Mouse (Mus musculus) stomach, embryonic 14.5 days (tissue): ENCODE data around the gene Ep300. TPM values are rescaled to one million over a fixed set of nuclear protein-coding genes. Genes with fewer than 3 reads are reported as not detected.
"Not testable (repeated sequence)": the region's sequence is repeated elsewhere in the genome, so short reads cannot be mapped to it uniquely, and the experiment has no call there.

Experiments
- ATAC-seq: fragments of 200-750 bp; cut with Nextera tagmentation; 2 replicates; pipeline ENCODE4 v1.8.0; 2017; ENCODE audit warnings: low read depth, moderate TSS enrichment; ENCODE audit not compliant: insufficient number of reproducible peaks, insufficient read depth, low FRiP score
- H3K27ac ChIP-seq: fragments of 300-500 bp; sonication (generic); 2 replicates; pipeline ENCODE4 v1.5.1; 2014; ENCODE audit warnings: mild to moderate bottlenecking, low read length, moderate library complexity, mixed read lengths
- H3K27me3 ChIP-seq: fragments of 300-500 bp; sonication (generic); 2 replicates; pipeline ENCODE4 v1.6.1; 2014; ENCODE audit warnings: low read length, control low read depth, mixed read lengths; ENCODE audit not compliant: control insufficient read depth, insufficient read depth
- H3K36me3 ChIP-seq: fragments of 300-500 bp; sonication (generic); 2 replicates; pipeline ENCODE4 v1.6.1; 2014; ENCODE audit warnings: mild to moderate bottlenecking, control low read depth, low read length, moderate library complexity, mixed read lengths; ENCODE audit not compliant: control insufficient read depth, insufficient read depth
- H3K4me1 ChIP-seq: fragments of 300-500 bp; sonication (generic); 2 replicates; pipeline ENCODE4 v1.6.1; 2014; ENCODE audit warnings: low read length, control low read depth, mixed read lengths; ENCODE audit not compliant: control insufficient read depth, insufficient read depth
- H3K4me2 ChIP-seq: fragments of 300-500 bp; sonication (generic); replicated peaks from 2 replicates; pipeline ENCODE4 v1.6.1; 2014; ENCODE audit warnings: low read depth, low read length, control low read depth
- H3K4me3 ChIP-seq: fragments of 300-500 bp; sonication (generic); 2 replicates; pipeline ENCODE4 v1.5.1; 2014; ENCODE audit warnings: low read depth, low read length, control low read depth
- H3K9ac ChIP-seq: fragments of 300-500 bp; sonication (generic); replicated peaks from 2 replicates; pipeline ENCODE4 v1.6.1; 2014; ENCODE audit warnings: low read depth, mild to moderate bottlenecking, control low read depth, low read length, moderate library complexity, mixed read lengths
- H3K9me3 ChIP-seq: fragments of 300-500 bp; sonication (generic); 2 replicates; pipeline ENCODE4 v1.6.1; 2016; ENCODE audit warnings: low read depth, low read length, control low read depth; ENCODE audit not compliant: control insufficient read depth
- WGBS: fragments of 180-500 bp; shearing (Covaris S2); extraction: QIAGEN DNeasy Blood & Tissue Kit; methylation state at CpG from one replicate; pipeline ENCODE4 v1.1.7; 2014; 5-methylcytosine and 5-hydroxymethylcytosine counted together
- polyA plus RNA-seq: library from polyadenylated mRNA; unstranded; fragments of >200 nt; fragmentation: Nextera tagmentation; extraction: Ambion mirVana; gene quantifications from 2 replicates; pipeline ENCODE4 v1.2.1, GENCODE M21; 2014

Ep300 gene
- polyA plus RNA-seq, 1 experiment from 2014 or later = 39.7 TPM

DNA sequence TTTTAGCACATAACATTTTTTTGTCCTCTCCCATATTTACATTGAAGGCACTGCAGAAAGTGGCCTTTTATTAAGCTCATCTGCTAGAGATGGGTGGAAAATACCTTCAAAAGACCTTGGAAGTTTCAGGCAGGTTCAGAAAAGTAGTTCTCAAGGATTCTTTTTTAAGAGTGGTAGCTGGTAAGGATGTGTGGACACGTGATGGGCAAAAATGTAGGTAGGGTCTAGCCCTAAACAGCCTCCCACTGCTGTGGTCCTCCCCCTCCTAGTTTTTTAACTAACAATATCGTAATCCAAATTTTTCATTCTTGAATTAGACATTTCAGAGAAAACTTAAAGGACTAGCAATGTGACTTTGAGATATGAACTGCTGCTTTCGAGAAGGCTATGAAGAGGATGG is 685 bp upstream of the Ep300 start:
- no peak for ATAC-seq
- peak overlapping the region; percentile 42 for H3K4me3 ChIP-seq
- no peaks in the 10 kb centered on the region; the same call in 1 of the 2 replicates for H3K36me3 ChIP-seq
- H3K4me2 ChIP-seq = peak overlapping the region; percentile 54
- H3K4me1 ChIP-seq = peaks cover 9% of the 10 kb centered on the region; the same call in 1 of the 2 replicates
- H3K27ac ChIP-seq = peak overlapping the region; percentile 74; the same call in 1 of the 2 replicates
- peak overlapping the region; percentile 57 for H3K9ac ChIP-seq
- 7% methylated on average over 3 of the region's 3 CpGs for WGBS
- H3K27me3 ChIP-seq = no peaks in the 10 kb centered on the region
- H3K9me3 ChIP-seq = no peaks in the 10 kb centered on the region

- Histone ChIP-seq H3K4me2 (peak overlapping the region; percentile 89), H3K4me1 (peaks cover 9% of the 10 kb centered on the region; the same call in 1 of the 2 replicates), H3K27me3 (no peaks in the 10 kb centered on the region), H3K27ac (peak overlapping the region; percentile 100), H3K9me3 (no peaks in the 10 kb centered on the region), H3K36me3 (no peaks in the 10 kb centered on the region; the same call in 1 of the 2 replicates), H3K4me3 (peak overlapping the region; percentile 98), H3K9ac (peak overlapping the region; percentile 100)
- peak; percentile 56 for ATAC-seq
- under 1% methylated on average over 60 of the region's 77 CpGs for WGBS
Measured at GRCm38 (mm10) chr15:81585746-81586461, 753 bp downstream of the Ep300 start.

DNA sequence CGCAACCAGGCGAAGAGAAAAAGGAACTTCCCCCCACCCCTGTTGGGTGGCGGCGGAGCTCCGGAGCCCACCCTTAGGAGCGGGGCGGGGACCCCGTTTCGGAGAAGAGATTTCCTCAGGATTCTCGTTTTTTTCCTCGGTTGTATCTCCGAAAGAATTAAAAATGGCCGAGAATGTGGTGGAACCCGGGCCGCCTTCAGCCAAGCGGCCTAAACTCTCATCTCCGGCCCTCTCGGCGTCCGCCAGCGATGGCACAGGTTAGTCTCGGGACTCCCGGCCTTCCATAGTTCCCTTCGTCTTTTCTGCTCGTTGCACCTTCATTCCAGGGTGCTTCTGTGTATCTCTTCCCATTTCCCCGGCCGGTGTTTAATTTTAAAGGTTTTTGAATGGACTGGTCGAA is 1.3 kb downstream of the Ep300 start:
- WGBS = under 1% methylated on average over 28 of the region's 28 CpGs
- peak overlapping the region; percentile 89 for H3K4me2 ChIP-seq
- H3K27me3 ChIP-seq = no peaks in the 10 kb centered on the region
- H3K36me3 ChIP-seq = no peaks in the 10 kb centered on the region; the same call in 1 of the 2 replicates
- no peak for ATAC-seq
- H3K9me3 ChIP-seq = no peaks in the 10 kb centered on the region
- peak overlapping the region; percentile 100 for H3K9ac ChIP-seq
- peak overlapping the region; percentile 100 for H3K27ac ChIP-seq
- H3K4me1 ChIP-seq = peaks cover 9% of the 10 kb centered on the region; the same call in 1 of the 2 replicates
- peak overlapping the region; percentile 98 for H3K4me3 ChIP-seq

GRCm38 (mm10) chr15:81587686-81588085 is 2.5 kb downstream of the Ep300 start:
- no peak for ATAC-seq
- Histone ChIP-seq H3K27me3 (no peaks in the 10 kb centered on the region), H3K9me3 (no peaks in the 10 kb centered on the region), H3K9ac (peak overlapping the region; percentile 100), H3K36me3 (peaks cover 2% of the 10 kb centered on the region; the same call in 1 of the 2 replicates), H3K4me1 (peaks cover 9% of the 10 kb centered on the region; the same call in 1 of the 2 replicates), H3K4me3 (peak overlapping the region; percentile 98), H3K4me2 (peak overlapping the region; percentile 89), H3K27ac (no peak overlapping the region)
- WGBS = 42% methylated on average over 2 of the region's 2 CpGs

DNA sequence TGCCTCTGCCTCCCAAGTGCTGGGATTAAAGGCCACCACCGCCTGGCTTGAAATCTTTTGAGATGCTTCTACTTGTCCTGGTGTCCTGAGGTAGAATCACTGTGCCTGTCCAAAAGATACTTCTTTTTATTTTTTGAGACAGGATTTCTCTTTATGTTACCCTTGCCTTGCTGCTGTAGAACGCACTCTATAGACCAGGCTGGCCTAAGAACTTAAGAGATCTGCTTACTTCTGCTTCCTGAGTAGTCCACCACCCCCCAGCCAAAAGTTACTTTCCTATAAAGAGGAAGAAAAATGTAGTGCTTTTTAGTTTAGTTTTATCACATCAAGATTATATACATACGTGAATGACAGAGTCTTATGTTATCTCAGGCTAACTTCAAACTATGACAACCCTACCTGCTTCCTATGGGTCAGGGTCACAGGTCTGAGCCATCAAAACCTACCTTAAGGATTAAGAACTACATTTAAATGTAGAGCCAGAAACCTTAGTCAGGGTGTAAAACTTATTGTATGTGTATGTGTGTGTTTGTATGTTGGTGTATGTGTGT is 9.1 kb downstream of the Ep300 start:
- H3K27me3 ChIP-seq = no peaks in the 10 kb centered on the region
- H3K4me2 ChIP-seq = no peak overlapping the region
- no peaks in the 10 kb centered on the region for H3K9me3 ChIP-seq
- peaks cover 6% of the 10 kb centered on the region for H3K36me3 ChIP-seq
- ATAC-seq = no peak
- H3K4me3 ChIP-seq = no peak overlapping the region
- H3K27ac ChIP-seq = no peak overlapping the region
- WGBS = 89% methylated on average over 3 of the region's 3 CpGs
- H3K4me1 ChIP-seq = no peaks in the 10 kb centered on the region
- no peak overlapping the region for H3K9ac ChIP-seq

DNA sequence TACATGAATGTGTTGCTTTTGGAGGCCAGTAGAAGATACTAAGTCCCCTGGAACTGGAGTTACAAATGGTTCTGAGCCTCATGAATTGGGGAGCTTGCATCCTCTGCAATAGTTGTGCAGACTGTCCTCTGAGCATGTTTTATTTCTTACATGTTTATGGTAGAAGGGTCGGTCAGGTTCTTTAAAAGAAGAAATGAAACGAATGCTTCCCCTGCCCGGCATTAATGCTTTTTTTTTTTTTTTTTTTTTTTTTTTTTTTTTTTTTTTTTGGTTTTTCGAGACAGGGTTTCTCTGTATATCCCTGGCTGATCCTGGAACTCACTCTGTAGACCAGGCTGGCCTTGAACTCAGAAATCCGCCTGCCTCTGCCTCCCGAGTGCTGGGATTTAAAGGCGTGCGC is 13.6 kb downstream of the Ep300 start:
- ATAC-seq, H3K27ac ChIP-seq, H3K9me3 ChIP-seq, H3K4me3 ChIP-seq, H3K9ac ChIP-seq, H3K27me3 ChIP-seq, H3K4me2 ChIP-seq, H3K4me1 ChIP-seq: not testable (repeated sequence)
- 86% methylated on average over 8 of the region's 8 CpGs for WGBS
- H3K36me3 ChIP-seq = peaks cover 16% of the 10 kb centered on the region

- Histone ChIP-seq H3K27ac (no peak overlapping the region), H3K4me3 (no peak overlapping the region), H3K36me3 (peaks cover 47% of the 10 kb centered on the region), H3K4me1 (no peaks in the 10 kb centered on the region), H3K9me3 (no peaks in the 10 kb centered on the region), H3K27me3 (no peaks in the 10 kb centered on the region), H3K4me2 (no peak overlapping the region), H3K9ac (no peak overlapping the region)
- 70% methylated on average over 1 of the region's 1 CpGs for WGBS
- no peak for ATAC-seq
Measured at GRCm38 (mm10) chr15:81605241-81605640, 20.1 kb downstream of the Ep300 start.

- Histone ChIP-seq H3K27me3 (no peaks in the 10 kb centered on the region), H3K27ac (no peak overlapping the region), H3K9me3 (no peaks in the 10 kb centered on the region), H3K9ac (no peak overlapping the region), H3K4me1 (no peaks in the 10 kb centered on the region), H3K4me2 (no peak overlapping the region), H3K4me3 (no peak overlapping the region), H3K36me3 (peaks cover 53% of the 10 kb centered on the region)
- 83% methylated on average over 1 of the region's 1 CpGs for WGBS
- ATAC-seq = no peak
Measured at GRCm38 (mm10) chr15:81606634-81607033, 21.5 kb downstream of the Ep300 start.
